Mouse (Mus musculus): ENCODE measurements at regions not wholly inside any gene's neighbourhood (a gene's known extent, or its start where the extent isn't known, plus 50 kb on each side); places are given as distances from the start of the nearest gene placed in this dataset.

DNA sequence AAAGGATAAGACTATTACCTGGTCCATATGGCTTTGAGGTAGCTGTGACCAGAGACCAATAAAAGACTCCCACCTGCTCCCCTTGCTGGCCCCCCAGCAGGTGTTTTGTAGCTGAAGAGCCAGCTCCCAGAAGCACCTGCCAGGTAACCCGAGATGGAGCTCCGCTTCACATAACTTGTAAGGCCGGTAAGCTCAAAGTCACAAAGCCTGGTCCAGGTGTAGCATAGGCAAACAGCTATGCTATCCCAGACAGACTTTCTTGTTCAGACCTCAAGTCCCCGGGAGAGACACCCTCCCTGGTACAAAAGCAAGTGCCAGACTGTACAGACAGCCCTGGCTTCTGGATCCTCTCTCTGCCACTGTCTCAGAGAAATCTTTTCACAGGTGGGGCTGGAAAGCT is 154.6 kb downstream of the Tomm20 start:
- no peak overlapping the region for H3K4me3 ChIP-seq (replicated peaks; ENCODE audit: control insufficient read depth, low read depth, low read length)
- H3K27ac ChIP-seq (ENCODE audit: control insufficient read depth, insufficient read depth, low read depth, low read length, poor library complexity): no peak overlapping the region
- peaks cover 6% of the 10 kb centered on the region for H3K4me1 ChIP-seq (ENCODE audit: control insufficient read depth, insufficient read depth, low read length)
- no peak for TF ChIP-seq CTCF (IDR thresholded peaks at IDR 0.05; ENCODE audit: control insufficient read depth, insufficient read depth, low read length)
- TF ChIP-seq POLR2A (IDR thresholded peaks at IDR 0.05; ENCODE audit: borderline replicate concordance, control insufficient read depth, low read depth, low read length): no peak
- 84% methylated on average over 4 of the region's 4 CpGs for WGBS

DNA sequence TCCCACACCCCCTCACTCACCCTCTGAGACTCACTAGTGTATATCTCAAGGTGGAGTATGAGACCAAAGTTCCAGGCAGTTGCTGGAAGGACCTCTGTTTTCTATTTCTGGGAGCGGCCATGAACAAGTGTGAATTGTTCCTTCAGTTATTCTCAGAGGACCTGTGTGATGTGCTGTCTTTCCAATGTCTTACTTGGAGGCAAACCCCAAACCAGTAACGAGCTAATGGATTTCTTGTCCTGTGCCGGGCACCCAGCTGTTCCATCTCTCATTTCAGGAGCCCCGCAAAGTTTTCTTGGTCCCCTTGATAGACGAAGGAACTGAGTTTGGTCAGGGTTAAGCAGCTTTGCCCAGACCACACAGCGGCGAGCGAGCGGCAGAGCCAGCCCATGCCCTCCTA is 155.4 kb downstream of the Tomm20 start:
- no peak for TF ChIP-seq CTCF (IDR thresholded peaks at IDR 0.05; ENCODE audit: control insufficient read depth, insufficient read depth, low read length)
- TF ChIP-seq POLR2A (IDR thresholded peaks at IDR 0.05; ENCODE audit: borderline replicate concordance, control insufficient read depth, low read depth, low read length): no peak
- WGBS: 90% methylated on average over 9 of the region's 9 CpGs
- H3K4me3 ChIP-seq (replicated peaks; ENCODE audit: control insufficient read depth, low read depth, low read length): no peak overlapping the region
- H3K27ac ChIP-seq (ENCODE audit: control insufficient read depth, insufficient read depth, low read depth, low read length, poor library complexity): no peak overlapping the region
- peaks cover 6% of the 10 kb centered on the region for H3K4me1 ChIP-seq (ENCODE audit: control insufficient read depth, insufficient read depth, low read length)

DNA sequence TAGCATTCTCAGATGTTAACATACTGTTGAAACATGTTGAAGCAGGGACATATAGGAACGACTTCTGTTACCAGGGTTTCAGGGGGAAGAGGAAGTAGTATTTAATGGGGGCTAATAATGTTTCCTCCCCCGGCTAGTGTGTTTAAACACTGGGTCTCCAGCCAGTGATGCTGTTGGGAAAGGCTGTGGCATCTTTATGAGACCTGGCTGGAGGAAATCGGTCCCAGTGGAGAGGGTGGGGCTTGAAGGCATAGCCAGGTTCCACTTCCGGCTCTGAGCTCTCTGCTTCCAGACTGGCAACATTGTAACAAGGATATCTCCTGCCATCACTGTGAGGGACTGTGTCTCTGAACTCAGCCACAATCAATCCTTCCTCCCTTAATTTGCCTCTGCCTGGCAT is 156.6 kb downstream of the Tomm20 start:
- Histone ChIP-seq H3K4me3 (replicated peaks; ENCODE audit: control insufficient read depth, low read depth, low read length) (no peak overlapping the region), H3K4me1 (ENCODE audit: control insufficient read depth, insufficient read depth, low read length) (peaks cover 4% of the 10 kb centered on the region), H3K27ac (ENCODE audit: control insufficient read depth, insufficient read depth, low read depth, low read length, poor library complexity) (no peak overlapping the region)
- no peak for TF ChIP-seq POLR2A (IDR thresholded peaks at IDR 0.05; ENCODE audit: borderline replicate concordance, control insufficient read depth, low read depth, low read length)
- no peak for TF ChIP-seq CTCF (IDR thresholded peaks at IDR 0.05; ENCODE audit: control insufficient read depth, insufficient read depth, low read length)
- WGBS: 13% methylated on average over 4 of the region's 4 CpGs

DNA sequence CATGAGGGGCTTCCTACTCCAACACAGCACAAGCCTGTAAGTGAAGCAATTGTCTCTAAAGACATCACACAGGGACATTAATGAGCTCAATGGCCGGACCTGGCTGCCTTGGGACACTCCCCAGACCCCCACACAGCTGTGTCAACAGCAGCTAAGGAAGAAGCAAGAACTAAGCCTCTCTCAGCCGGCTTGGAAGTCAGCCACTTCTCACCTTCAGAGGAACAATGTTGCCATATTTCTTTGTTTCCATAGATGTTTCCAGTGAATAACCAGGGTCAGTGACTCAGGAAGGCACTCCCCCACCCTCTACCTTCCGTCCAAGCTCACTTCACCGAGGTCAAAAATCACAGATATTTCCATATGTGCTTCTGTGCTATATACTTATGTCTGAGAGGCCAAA is 157.0 kb downstream of the Tomm20 start:
- Histone ChIP-seq H3K4me1 (ENCODE audit: control insufficient read depth, insufficient read depth, low read length) (peaks cover 4% of the 10 kb centered on the region), H3K4me3 (replicated peaks; ENCODE audit: control insufficient read depth, low read depth, low read length) (no peak overlapping the region)
- 44% methylated on average over 4 of the region's 4 CpGs for WGBS

DNA sequence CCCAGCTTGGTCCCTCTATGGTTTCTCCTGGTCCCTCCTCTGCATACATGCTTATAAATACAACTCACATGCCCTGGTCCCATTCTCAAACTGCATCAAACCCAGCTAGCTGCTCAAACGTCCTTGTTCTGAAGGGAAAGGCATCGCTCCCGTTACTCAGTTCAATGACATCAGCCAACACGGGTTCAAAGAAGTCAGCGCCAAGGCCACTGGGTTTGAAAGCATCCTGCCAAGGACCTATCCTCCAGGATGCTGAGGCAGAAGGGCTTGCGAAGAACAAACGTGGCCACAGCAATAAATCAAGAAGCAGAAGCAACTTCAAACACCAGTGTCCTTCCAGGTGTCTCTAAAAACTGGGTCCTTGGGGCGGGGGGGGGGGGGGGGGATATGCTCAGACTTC is 158.2 kb downstream of the Tomm20 start:
- 77% methylated on average over 8 of the region's 8 CpGs for WGBS
- Histone ChIP-seq H3K27ac (ENCODE audit: control insufficient read depth, insufficient read depth, low read depth, low read length, poor library complexity) (no peak overlapping the region), H3K4me1 (ENCODE audit: control insufficient read depth, insufficient read depth, low read length) (peaks cover 2% of the 10 kb centered on the region), H3K4me3 (replicated peaks; ENCODE audit: control insufficient read depth, low read depth, low read length) (no peak overlapping the region)
- TF ChIP-seq CTCF (IDR thresholded peaks at IDR 0.05; ENCODE audit: control insufficient read depth, insufficient read depth, low read length) (no peak), POLR2A (IDR thresholded peaks at IDR 0.05; ENCODE audit: borderline replicate concordance, control insufficient read depth, low read depth, low read length) (no peak)

More for the DNA sequence above, 157.0 kb downstream of the Tomm20 start:
- H3K27ac ChIP-seq (ENCODE audit: control insufficient read depth, insufficient read depth, low read depth, low read length, poor library complexity): 0 out of 2 replicates have a peak overlapping the region, but pooled peaks have one; percentile 37
- TF ChIP-seq CTCF (IDR thresholded peaks at IDR 0.05; ENCODE audit: control insufficient read depth, insufficient read depth, low read length) (no peak), POLR2A (IDR thresholded peaks at IDR 0.05; ENCODE audit: borderline replicate concordance, control insufficient read depth, low read depth, low read length) (no peak)

DNA sequence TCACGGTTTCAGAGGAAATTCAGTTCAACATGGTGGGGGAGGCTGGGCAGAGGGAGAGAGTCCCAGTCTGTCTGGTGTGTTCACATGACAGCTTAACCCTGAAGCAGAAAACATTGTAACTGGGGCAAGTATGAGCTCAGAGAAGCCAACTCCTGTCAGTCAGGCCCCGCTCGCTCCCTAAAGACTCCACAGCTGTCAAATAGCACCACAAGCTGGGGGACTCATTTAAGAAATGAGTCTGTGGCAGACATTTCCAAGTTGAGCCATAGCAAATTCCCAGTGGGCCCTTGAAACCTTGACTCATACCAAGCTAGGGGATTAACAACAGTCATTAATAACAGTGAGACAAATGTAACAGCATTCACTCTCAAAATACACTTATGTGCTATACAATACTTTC is 160.4 kb downstream of the Tomm20 start:
- TF ChIP-seq POLR2A (IDR thresholded peaks at IDR 0.05; ENCODE audit: borderline replicate concordance, control insufficient read depth, low read depth, low read length) (no peak), CTCF (IDR thresholded peaks at IDR 0.05; ENCODE audit: control insufficient read depth, insufficient read depth, low read length) (no peak)

DNA sequence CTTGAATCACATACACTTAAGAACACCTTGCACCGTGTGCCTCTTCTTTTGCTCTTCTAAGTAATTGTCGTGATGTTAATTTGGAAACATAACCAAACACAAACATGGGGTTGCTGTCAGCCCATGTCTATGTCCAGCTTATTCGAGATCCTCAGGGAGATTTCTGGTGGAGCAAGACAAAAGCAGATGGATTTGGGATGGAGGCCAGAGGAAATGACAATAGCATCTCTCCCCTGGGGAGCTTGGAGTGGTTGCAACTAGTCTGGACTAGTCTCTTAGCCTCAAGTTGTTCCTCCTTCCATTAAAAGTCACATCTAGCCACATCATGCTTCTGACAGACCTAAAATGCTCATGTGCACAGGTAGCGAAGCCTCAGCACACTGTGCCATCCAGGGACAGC is 161.0 kb downstream of the Tomm20 start:
- H3K4me1 ChIP-seq (ENCODE audit: control insufficient read depth, insufficient read depth, low read length): peaks cover 2% of the 10 kb centered on the region
- no peak overlapping the region for H3K4me3 ChIP-seq (replicated peaks; ENCODE audit: control insufficient read depth, low read depth, low read length)
- TF ChIP-seq POLR2A (IDR thresholded peaks at IDR 0.05; ENCODE audit: borderline replicate concordance, control insufficient read depth, low read depth, low read length): no peak
- no peak for TF ChIP-seq CTCF (IDR thresholded peaks at IDR 0.05; ENCODE audit: control insufficient read depth, insufficient read depth, low read length)
- H3K27ac ChIP-seq (ENCODE audit: control insufficient read depth, insufficient read depth, low read depth, low read length, poor library complexity): no peak overlapping the region
- WGBS: 79% methylated on average over 4 of the region's 4 CpGs

More for the DNA sequence above, 160.4 kb downstream of the Tomm20 start:
- Histone ChIP-seq H3K4me1 (ENCODE audit: control insufficient read depth, insufficient read depth, low read length) (peaks cover 2% of the 10 kb centered on the region), H3K4me3 (replicated peaks; ENCODE audit: control insufficient read depth, low read depth, low read length) (no peak overlapping the region), H3K27ac (ENCODE audit: control insufficient read depth, insufficient read depth, low read depth, low read length, poor library complexity) (no peak overlapping the region)
- WGBS: 87% methylated on average over 3 of the region's 3 CpGs

DNA sequence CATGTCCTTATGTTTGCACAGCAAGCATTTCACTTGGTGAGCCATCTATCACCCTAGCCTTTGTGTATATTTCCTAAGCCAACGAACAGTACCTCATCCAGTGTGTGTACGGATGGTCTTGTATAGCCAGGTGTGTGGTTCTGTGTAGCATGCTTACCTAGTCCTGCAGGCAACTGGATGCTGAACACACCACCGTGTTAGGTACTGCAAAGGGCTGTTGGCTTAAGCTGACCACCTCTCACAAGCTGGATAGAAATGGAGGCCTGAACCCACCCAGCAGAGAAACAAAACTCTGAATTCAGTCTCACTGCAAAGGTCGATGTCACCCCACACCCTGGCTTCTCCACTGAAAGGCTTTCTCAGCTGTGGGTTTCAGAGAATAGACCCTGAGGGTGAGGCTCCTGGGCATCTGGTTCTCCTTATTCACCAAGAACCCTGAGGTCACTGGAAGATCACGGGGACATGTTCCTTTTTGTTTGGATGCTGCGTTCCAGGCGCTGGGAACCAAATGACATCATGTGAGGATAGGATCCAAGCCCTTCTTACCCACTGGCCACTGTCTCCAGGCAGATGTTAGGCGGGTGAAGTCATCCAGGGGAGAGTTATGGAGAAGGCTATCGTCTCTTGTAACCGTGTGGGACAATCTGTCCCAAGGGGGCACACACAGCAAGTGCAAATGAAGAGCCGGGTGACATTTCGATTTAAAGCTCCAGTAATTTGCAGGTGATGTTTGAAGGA is 161.8 kb downstream of the Tomm20 start:
- Histone ChIP-seq H3K4me1 (ENCODE audit: control insufficient read depth, insufficient read depth, low read length) (peaks cover 3% of the 10 kb centered on the region), H3K27ac (ENCODE audit: control insufficient read depth, insufficient read depth, low read depth, low read length, poor library complexity) (no peak overlapping the region), H3K4me3 (replicated peaks; ENCODE audit: control insufficient read depth, low read depth, low read length) (no peak overlapping the region)
- WGBS: 87% methylated on average over 12 of the region's 12 CpGs
- TF ChIP-seq CTCF (IDR thresholded peaks at IDR 0.05; ENCODE audit: control insufficient read depth, insufficient read depth, low read length): no peak
- TF ChIP-seq POLR2A (IDR thresholded peaks at IDR 0.05; ENCODE audit: borderline replicate concordance, control insufficient read depth, low read depth, low read length): no peak

Measured in bone marrow, adult 2 months (tissue).